Mouse (Mus musculus): ENCODE results near the gene Med24.

GRCm38 (mm10) chr11:98730727-98731126, 1.5 kb upstream of the Med24 start:
- TF ChIP-seq CTCF (IDR thresholded peaks at IDR 0.05; ENCODE audit: control insufficient read depth, insufficient read depth, insufficient read length), result no peak
- TF ChIP-seq CEBPB (IDR thresholded peaks at IDR 0.05; ENCODE audit: low read depth), result no peak
- no peak for TF ChIP-seq MYOD1 (IDR thresholded peaks at IDR 0.05; ENCODE audit: control insufficient read depth, insufficient read length, low read depth)
- no peak for TF ChIP-seq MAX (IDR thresholded peaks at IDR 0.05)
- no peak for TF ChIP-seq MYOG (IDR thresholded peaks at IDR 0.05; ENCODE audit: control insufficient read depth, extremely low read depth, insufficient read length)
- no peak for TF ChIP-seq USF1 (IDR thresholded peaks at IDR 0.05; ENCODE audit: low read depth)

Data from C2C12 (cell line).